Mouse (Mus musculus) heart, postnatal 25 days (tissue): ENCODE measurements around the gene Stard10. TPM values are rescaled to one million over a fixed set of nuclear protein-coding genes. Genes with fewer than 3 reads are reported as not detected.
A peak's percentile ranks its signal among the peaks of the same experiment; 100 is the strongest.

Source experiments
- DNase-seq: peaks from one replicate; pipeline ENCODE4 v3.0.0; 2022; ENCODE audit warnings: low spot score
- intact Hi-C: fragments of 180-260 bp; cut with DNase I; formaldehyde crosslinking; loops from one replicate; pipeline ENCODE4 v1.15.1; 2025
- total RNA-seq, 2 experiments: library from RNA; stranded (reverse); gene quantifications; 2 replicates each; pipeline ENCODE4 v1.2.3; 2021

Gene Stard10
- total RNA-seq, 2 experiments from 2014 or later: 57.4 to 65.4 TPM

GRCm38 (mm10) chr7:101327786-101328185, 10.9 kb downstream of the Stard10 start:
- intact Hi-C loops: no loop called here
- DNase-seq: no peak

GRCm38 (mm10) chr7:101328621-101329158, 11.8 kb downstream of the Stard10 start:
- no peak for DNase-seq
- intact Hi-C loops: no loop called here

DNA sequence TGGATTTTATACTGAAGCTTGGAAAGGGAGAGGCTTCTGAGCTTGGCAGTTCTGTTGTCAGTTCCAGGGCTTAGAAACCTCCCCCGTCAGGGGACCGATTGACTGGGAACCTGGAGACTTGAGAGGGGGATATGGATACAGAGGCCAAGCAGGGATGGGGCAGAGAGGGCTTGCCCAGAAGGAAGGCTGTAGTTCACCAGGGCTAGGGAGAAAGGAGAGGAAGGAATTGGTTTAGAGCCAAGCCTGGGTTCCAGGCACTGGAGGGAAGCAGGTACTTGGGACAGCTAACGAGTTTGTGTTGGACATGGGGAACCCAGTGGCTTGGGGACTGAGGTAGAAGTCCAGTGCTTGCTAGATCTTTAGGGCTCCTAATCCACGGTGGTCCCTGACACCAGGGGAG, 12.7 kb downstream of the Stard10 start:
- intact Hi-C loops: no loop called here

GRCm38 (mm10) chr7:101330074-101330840, 13.4 kb downstream of the Stard10 start:
- intact Hi-C loops: no loop called here
- DNase-seq: no peak

More for the DNA sequence above, 12.7 kb downstream of the Stard10 start:
- no peak for DNase-seq

GRCm38 (mm10) chr7:101330841-101331173, 13.9 kb downstream of the Stard10 start:
- no peak for DNase-seq

DNA sequence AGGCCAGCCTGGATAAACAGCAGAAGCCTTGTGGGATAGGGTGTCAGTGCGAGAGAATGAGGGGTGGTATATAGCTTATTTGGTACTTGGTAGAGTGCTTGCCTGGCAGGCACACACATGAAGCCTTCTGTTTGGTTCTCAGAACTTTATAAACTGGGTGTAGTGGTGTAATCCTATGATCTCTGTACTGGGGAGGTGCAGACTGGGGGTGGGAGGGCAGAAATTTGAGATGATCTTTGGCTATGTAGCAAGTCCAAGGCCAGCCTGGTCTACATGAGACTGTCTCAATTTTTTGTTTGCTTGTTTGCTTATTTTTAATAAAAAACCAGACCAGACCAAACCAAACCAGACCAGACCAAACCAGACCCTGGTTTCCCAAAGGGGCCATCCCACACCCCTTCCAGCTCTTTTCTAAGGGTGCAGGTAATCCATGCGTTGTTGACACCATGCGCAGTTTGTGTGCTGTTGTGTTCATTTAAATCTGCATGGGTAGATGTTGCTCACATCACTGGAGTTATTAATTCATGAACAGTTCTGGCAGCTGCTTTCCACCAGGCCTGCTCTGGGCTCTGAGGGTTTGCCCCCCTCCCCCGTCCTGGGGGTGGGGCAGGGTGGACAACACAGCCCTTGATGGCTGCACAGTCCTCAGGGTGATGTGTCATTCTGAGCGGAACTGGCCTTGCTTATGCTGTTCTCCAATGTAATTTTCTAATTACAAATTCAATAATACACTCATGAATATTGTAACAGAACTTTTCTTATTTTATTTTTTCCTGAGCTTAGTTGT, 15.4 kb downstream of the Stard10 start:
- DNase-seq: no peak
- intact Hi-C loops: no loop called here

More at GRCm38 (mm10) chr7:101330841-101331173, 13.9 kb downstream of the Stard10 start:
- intact Hi-C loops: no loop called here

- no peak for DNase-seq
- intact Hi-C loops: no loop called here
Measured at GRCm38 (mm10) chr7:101335228-101335627, 18.3 kb downstream of the Stard10 start.

DNA sequence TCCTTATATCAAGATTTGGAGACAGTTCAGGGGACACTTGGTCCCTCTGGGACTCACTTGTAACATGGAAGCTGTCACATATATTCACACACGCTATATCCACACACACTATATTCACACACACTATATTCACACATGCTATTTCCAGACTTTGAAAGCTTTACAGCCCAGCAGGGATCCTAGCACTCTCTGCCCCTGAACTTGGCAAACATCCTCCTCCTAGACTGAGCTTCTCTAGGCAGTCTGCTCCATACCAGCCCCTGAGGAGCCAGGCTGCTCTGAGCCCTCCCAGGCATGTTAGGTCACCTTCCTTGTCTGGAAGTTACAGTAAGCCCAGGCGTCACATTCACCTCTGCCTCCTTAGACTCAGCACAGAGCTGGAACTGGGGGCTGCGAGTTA, 19.8 kb downstream of the Stard10 start:
- intact Hi-C loops: no loop called here

GRCm38 (mm10) chr7:101337401-101337800, 20.5 kb downstream of the Stard10 start:
- no peak for DNase-seq
- intact Hi-C loops: no loop called here

More for the DNA sequence above, 19.8 kb downstream of the Stard10 start:
- DNase-seq: no peak

DNA sequence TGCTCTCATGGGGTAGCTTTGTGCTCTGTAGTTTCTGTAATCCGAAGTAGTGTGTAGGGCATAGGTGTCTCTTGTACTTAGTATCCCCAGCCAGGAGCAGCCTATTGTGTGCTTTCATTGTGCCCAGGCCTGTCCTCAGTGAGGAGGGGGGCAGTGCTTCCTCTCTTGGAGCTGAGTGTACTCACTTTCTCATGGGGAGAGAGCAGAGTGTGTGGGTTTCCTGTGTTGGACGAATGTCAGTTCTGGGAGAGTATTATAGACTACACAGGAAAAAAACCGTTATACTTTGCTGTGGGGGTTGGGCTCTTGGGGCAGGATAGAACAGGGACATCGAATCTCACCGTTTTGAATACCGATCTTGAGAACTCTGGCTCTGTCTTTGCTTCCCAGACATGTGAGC, 24.5 kb downstream of the Stard10 start:
- intact Hi-C loops: no loop called here
- no peak for DNase-seq

GRCm38 (mm10) chr7:101343135-101343534, 26.2 kb downstream of the Stard10 start:
- intact Hi-C loops: no loop called here
- no peak for DNase-seq

DNA sequence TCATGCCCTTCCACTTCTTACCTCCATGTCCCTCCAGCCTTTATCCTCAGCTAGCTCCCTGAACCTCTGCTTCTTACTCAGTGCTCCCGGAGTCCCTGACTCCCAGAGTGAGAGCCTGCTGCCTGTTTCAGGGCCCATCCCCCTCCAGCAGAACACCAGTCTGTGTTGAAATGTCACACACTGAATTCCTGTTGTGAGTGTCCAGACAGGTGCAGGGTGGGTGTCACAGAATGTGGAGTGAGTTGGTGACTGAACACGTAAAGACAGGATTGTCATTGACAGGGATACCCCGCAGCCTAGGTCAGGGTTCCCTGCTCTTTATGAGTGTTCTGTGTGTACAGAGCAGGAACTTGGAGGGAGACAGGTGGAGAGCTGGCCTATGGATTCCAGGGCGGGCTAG, 28.0 kb downstream of the Stard10 start:
- intact Hi-C loops: no loop called here
- DNase-seq: no peak

GRCm38 (mm10) chr7:101346991-101347390, 30.1 kb downstream of the Stard10 start:
- intact Hi-C loops: no loop called here
- no peak for DNase-seq

DNA sequence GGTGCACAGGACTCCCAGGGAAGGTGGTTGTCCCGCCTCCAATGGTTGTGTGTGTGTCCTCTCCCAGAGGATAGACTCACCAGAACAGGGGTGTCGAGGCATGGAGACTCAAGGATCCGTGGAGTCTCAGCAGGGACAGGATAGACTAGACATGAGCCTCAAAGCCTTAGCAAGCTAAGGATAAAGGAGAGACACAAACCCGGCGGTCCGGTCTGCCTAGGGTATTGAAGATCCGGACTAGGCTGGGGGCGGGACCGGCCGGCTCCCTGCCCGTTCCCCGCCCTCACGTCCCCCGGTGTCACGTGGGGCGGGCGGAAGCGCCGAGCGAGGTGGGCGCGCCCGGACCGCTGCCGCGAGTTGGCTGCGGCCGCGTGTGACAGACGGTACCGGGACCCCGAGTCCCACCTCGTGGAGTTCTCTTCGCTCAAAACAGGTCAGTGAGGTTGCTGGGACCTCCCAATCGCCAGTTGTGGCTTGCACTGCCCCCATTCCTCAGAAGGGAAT, 30.9 kb downstream of the Stard10 start, which contains the start of gene Arap1:
TSS of gene Arap1 (plus strand) at position 301 of the 504 bp plus-strand sequence.
- intact Hi-C loops: no loop called here
- DNase-seq: peak; percentile 31

GRCm38 (mm10) chr7:101348312-101348711, 31.4 kb downstream of the Stard10 start:
- DNase-seq: no peak
- intact Hi-C loops: no loop called here

DNA sequence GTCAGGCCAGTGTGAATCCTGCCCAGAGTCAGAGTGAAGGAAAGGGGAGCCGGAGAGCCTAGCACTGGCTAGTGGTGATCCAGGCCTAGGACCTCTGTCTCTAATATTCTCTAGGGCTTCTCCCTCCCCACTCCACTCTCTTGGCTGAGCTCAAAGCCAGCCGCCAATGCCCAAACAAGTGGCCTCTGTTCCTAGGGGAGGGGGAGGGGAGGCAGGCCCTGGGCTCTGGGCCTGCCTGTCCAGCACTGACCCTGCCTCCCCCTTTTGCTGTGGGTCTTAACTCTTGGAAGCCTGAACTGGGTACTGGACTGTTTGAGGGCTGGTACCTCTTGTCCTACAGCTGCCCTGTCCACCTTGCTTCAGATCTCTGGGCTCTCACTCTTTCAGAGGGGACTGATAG, 33.0 kb downstream of the Stard10 start:
- intact Hi-C loops: no loop called here
- DNase-seq: no peak

GRCm38 (mm10) chr7:101352404-101352803, 35.5 kb downstream of the Stard10 start:
- DNase-seq: no peak
- intact Hi-C loops: no loop called here

DNA sequence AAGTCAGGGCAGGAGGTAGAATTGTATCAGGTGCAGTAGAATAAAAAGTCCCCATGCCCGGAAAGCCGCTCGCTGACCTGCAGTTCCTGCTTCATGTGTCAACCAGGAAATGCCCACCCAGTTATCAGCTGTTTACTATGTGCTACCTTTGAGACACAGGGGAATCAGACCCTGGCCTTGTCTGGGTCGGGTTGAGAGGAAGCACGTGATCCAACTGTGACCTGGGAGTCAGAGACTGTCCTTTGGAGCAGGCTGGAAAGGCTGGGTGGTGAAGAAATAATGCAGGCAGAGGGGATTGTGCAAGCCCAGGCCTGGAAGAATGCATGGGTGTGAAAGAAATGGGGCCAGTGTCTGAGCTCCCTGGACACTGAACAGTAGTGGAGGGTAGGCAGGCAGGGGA, 37.5 kb downstream of the Stard10 start:
- intact Hi-C loops: no loop called here
- no peak for DNase-seq

DNA sequence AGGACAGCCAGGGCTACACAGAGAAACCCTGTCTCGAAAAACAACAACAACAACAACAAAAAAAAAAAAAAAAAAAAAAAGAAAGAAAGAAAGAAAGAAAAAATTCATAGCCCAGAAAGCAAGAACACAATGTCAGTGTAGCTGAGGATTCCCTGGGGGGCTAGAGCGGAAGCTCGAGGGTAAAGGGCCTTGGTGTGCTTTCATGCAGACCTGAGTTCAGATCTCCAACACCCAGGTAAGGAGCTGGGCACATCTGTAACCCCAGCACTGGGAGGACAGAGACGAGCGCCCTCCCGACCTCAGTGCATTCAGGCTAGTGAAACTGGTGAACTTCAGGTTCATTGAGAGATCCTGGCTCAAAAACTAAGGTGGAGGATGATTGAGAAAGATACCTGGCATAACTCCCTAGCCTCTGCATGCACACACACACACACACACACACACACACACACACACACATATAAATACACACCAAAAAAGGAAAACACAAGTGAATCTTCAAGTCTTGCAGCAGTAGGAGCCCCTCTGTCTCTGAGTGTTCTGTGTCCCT, 38.7 kb downstream of the Stard10 start:
- no peak for DNase-seq
- intact Hi-C loops: no loop called here

- DNase-seq: no peak
- intact Hi-C loops: no loop called here
Measured at GRCm38 (mm10) chr7:101356868-101357267, 40.0 kb downstream of the Stard10 start.
